Mouse (Mus musculus): ENCODE data around the gene Lypd5. TPM values are rescaled to one million over a fixed set of nuclear protein-coding genes. Genes with fewer than 3 reads are reported as not detected.
"Not testable (repeated sequence)": the region's sequence is repeated elsewhere in the genome, so short reads cannot be mapped to it uniquely, and the experiment has no call there.

Gene Lypd5
- polyA plus RNA-seq, 1 experiment = not detected

DNA sequence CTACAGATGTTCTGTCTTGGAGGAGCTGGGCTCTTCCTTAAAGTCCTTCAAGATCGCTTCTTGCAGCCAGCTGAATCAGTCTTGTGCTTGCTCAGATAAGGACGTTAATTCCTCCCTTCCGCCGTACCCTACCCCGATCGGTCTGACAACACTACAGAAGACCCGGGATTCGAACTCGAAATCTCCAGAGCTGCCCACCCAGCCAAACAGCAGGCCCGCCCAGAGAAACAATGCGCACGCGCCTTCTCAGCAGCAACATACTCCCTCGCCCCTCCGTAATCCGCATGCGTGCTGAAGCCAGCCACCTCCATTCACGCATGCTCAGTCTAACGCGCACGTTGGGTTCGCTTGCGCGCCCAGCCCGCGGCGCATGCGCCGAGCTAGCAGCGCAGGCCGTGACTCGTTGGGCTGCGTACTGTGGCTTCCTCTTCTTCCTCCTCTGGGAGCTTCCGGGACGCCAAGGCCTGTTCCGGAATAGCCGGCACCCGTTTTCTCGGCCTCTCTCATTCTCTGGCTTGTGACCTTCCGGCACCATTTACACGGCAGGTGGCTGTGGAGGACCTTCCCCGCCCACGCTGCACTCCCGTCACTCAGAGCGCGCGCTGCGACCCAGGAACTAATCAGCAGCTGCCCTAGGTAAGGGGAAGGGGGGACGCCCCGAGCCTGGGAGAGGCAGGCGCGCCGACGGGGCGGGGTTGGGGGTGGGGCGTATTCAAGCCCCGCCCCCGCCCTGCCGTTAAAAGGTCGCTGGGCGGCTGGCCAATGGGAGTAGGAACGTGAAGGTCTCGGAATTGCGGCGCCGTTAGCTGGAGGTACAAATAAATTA, 50.5 kb downstream of the Lypd5 start, which contains the start of gene Smg9:
Gene Smg9, plus strand, starts transcription at position 364 of the 826 bp plus-strand sequence.
- Histone ChIP-seq H3K4me3 (ENCODE audit: insufficient read depth, low read depth, low read length) (peak within 1 kb of the TSS; percentile 88), H3K27ac (ENCODE audit: insufficient read depth, low read depth, low read length) (peak within 1 kb of the TSS; percentile 97), H3K4me1 (ENCODE audit: control insufficient read depth, insufficient read depth, low read length) (peaks cover 15% of the 10 kb centered on the region)
- no peak for TF ChIP-seq CTCF (IDR thresholded peaks at IDR 0.05; ENCODE audit: insufficient read depth, low read depth, low read length)
- TF ChIP-seq POLR2A (IDR thresholded peaks at IDR 0.05; ENCODE audit: insufficient read depth, low read depth, low read length) = peak; percentile 68
- 2% methylated on average over 66 of the region's 66 CpGs for WGBS

DNA sequence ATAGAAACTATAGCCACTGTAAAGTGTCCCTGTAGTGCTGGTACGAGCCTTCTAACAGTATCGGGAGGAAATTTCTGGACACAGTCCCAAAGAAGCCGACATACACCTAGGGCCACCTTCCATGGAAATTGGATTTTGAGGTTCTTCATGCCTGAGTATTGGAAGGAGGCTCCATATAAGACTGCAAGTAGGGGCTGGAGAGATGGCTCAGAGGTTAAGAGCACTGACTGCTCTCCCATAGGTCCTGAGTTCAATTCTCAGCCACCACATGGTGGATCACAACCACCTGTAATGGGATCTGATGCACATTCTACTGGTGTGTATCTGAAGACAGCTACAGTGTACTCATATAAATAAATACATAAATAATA, 51.1 kb downstream of the Lypd5 start:
- WGBS = 4% methylated on average over 3 of the region's 3 CpGs

DNA sequence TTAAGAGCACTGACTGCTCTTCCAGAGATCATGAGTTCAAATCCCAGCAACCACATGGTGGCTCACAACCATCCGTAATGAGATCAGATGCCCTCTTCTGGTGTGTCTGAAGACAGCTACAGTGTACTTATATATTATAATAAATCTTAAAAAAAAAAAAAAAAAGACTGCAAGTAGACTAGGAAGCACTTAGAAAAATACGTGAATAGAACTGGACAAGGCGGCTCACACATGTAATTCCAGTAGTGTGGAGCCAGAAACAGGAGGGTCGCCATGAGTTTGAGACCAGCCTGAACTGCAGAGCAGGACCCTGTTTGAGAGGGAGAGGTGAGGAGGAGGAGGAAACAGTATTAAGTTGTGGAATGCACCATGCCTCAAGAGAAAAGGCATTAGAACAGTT, 51.5 kb downstream of the Lypd5 start:
- H3K27ac ChIP-seq (ENCODE audit: insufficient read depth, low read depth, low read length); H3K4me3 ChIP-seq (ENCODE audit: insufficient read depth, low read depth, low read length): not testable (repeated sequence)
- WGBS = 85% methylated on average over 4 of the region's 4 CpGs
- H3K4me1 ChIP-seq (ENCODE audit: control insufficient read depth, insufficient read depth, low read length) = peaks cover 15% of the 10 kb centered on the region

More for the DNA sequence above, 51.1 kb downstream of the Lypd5 start:
- peaks cover 15% of the 10 kb centered on the region for H3K4me1 ChIP-seq (ENCODE audit: control insufficient read depth, insufficient read depth, low read length)
- H3K4me3 ChIP-seq (ENCODE audit: insufficient read depth, low read depth, low read length) = peak overlapping the region; percentile 88
- H3K27ac ChIP-seq (ENCODE audit: insufficient read depth, low read depth, low read length) = no peak overlapping the region
- TF ChIP-seq CTCF (IDR thresholded peaks at IDR 0.05; ENCODE audit: insufficient read depth, low read depth, low read length) (no peak), POLR2A (IDR thresholded peaks at IDR 0.05; ENCODE audit: insufficient read depth, low read depth, low read length) (no peak)

DNA sequence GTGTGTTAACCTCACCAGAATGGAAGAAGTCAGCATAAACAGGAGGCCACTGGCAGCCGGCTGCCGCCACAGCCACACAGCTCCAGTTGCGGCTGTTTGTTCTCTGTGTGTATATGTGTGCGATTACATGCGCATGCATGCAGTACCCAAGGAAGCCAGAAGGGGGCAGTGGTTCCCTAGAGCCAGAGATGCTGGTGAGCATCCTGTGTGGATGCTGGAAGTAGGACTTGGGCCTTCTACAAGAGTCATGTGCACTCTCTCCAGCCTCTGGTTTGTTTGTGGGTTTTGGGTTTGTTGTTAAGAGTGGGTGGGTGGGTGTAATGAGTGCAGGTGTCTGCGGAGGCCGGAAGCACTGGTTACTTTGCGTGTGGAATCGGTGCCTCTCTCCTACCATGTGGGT, 53.9 kb downstream of the Lypd5 start:
- peaks cover 15% of the 10 kb centered on the region for H3K4me1 ChIP-seq (ENCODE audit: control insufficient read depth, insufficient read depth, low read length)
- WGBS = 98% methylated on average over 9 of the region's 9 CpGs
- TF ChIP-seq CTCF (IDR thresholded peaks at IDR 0.05; ENCODE audit: insufficient read depth, low read depth, low read length) (no peak), POLR2A (IDR thresholded peaks at IDR 0.05; ENCODE audit: insufficient read depth, low read depth, low read length) (no peak)
- no peak overlapping the region for H3K27ac ChIP-seq (ENCODE audit: insufficient read depth, low read depth, low read length)
- no peak overlapping the region for H3K4me3 ChIP-seq (ENCODE audit: insufficient read depth, low read depth, low read length)

Other genes with a start within 250 kb of the Lypd5 start
- not detected in 2 replicates for gene Zfp112, start 236.9 kb upstream of the Lypd5 start, polyA plus RNA-seq (2012; ENCODE audit: insufficient read depth, insufficient read length, low replicate concordance, missing spikeins)
- not detected in 2 replicates for gene Zfp235, start 215.0 kb upstream of the Lypd5 start, polyA plus RNA-seq (2012; ENCODE audit: insufficient read depth, insufficient read length, low replicate concordance, missing spikeins)
- gene Zfp114, start 174.1 kb upstream of the Lypd5 start, polyA plus RNA-seq (2012; ENCODE audit: insufficient read depth, insufficient read length, low replicate concordance, missing spikeins) = not detected in 2 replicates
- not detected in 2 replicates for gene Zfp111, start 137.8 kb upstream of the Lypd5 start, polyA plus RNA-seq (2012; ENCODE audit: insufficient read depth, insufficient read length, low replicate concordance, missing spikeins)
- gene Zfp109, start 111.6 kb upstream of the Lypd5 start, polyA plus RNA-seq (2012; ENCODE audit: insufficient read depth, insufficient read length, low replicate concordance, missing spikeins) = not detected in 2 replicates
- not detected in 2 replicates for gene Zfp108, start 94.4 kb upstream of the Lypd5 start, polyA plus RNA-seq (2012; ENCODE audit: insufficient read depth, insufficient read length, low replicate concordance, missing spikeins)
- not detected in 2 replicates for gene Zfp93, start 78.8 kb upstream of the Lypd5 start, polyA plus RNA-seq (2012; ENCODE audit: insufficient read depth, insufficient read length, low replicate concordance, missing spikeins)
- not detected in 2 replicates for gene Zfp61, start 48.0 kb upstream of the Lypd5 start, polyA plus RNA-seq (2012; ENCODE audit: insufficient read depth, insufficient read length, low replicate concordance, missing spikeins)
- not detected in 2 replicates for gene Zfp94, start 32.5 kb upstream of the Lypd5 start, polyA plus RNA-seq (2012; ENCODE audit: insufficient read depth, insufficient read length, low replicate concordance, missing spikeins)
- not detected in 2 replicates for gene Tescl, start 15.3 kb upstream of the Lypd5 start, polyA plus RNA-seq (2012; ENCODE audit: insufficient read depth, insufficient read length, low replicate concordance, missing spikeins)
- gene Kcnn4, start 21.1 kb downstream of the Lypd5 start, polyA plus RNA-seq (2012; ENCODE audit: insufficient read depth, insufficient read length, low replicate concordance, missing spikeins) = not detected in 2 replicates
- gene Smg9, start 50.4 kb downstream of the Lypd5 start, polyA plus RNA-seq (2012; ENCODE audit: insufficient read depth, insufficient read length, low replicate concordance, missing spikeins) = not detected in 2 replicates
- gene Irgc1, start 103.1 kb downstream of the Lypd5 start, polyA plus RNA-seq (2012; ENCODE audit: insufficient read depth, insufficient read length, low replicate concordance, missing spikeins) = not detected in 2 replicates
- not detected in 2 replicates for gene Plaur, start 113.3 kb downstream of the Lypd5 start, polyA plus RNA-seq (2012; ENCODE audit: insufficient read depth, insufficient read length, low replicate concordance, missing spikeins)
- gene Cadm4, start 132.8 kb downstream of the Lypd5 start, polyA plus RNA-seq (2012; ENCODE audit: insufficient read depth, insufficient read length, low replicate concordance, missing spikeins) = not detected in 2 replicates
- gene Zfp428, start 157.8 kb downstream of the Lypd5 start, polyA plus RNA-seq (2012; ENCODE audit: insufficient read depth, insufficient read length, low replicate concordance, missing spikeins) = not detected in 2 replicates
- not detected in 2 replicates for gene AC161166.1, start 163.3 kb downstream of the Lypd5 start, polyA plus RNA-seq (2012; ENCODE audit: insufficient read depth, insufficient read length, low replicate concordance, missing spikeins)
- not detected in 2 replicates for gene Irgq, start 181.5 kb downstream of the Lypd5 start, polyA plus RNA-seq (2012; ENCODE audit: insufficient read depth, insufficient read length, low replicate concordance, missing spikeins)
- not detected in 2 replicates for gene Pinlyp, start 196.9 kb downstream of the Lypd5 start, polyA plus RNA-seq (2012; ENCODE audit: insufficient read depth, insufficient read length, low replicate concordance, missing spikeins)
- gene Xrcc1, start 197.1 kb downstream of the Lypd5 start, polyA plus RNA-seq (2012; ENCODE audit: insufficient read depth, insufficient read length, low replicate concordance, missing spikeins) = not detected in 2 replicates
- gene Ethe1, start 238.3 kb downstream of the Lypd5 start, polyA plus RNA-seq (2012; ENCODE audit: insufficient read depth, insufficient read length, low replicate concordance, missing spikeins) = not detected in 2 replicates
- not detected in 2 replicates for gene Zfp575, start 238.4 kb downstream of the Lypd5 start, polyA plus RNA-seq (2012; ENCODE audit: insufficient read depth, insufficient read length, low replicate concordance, missing spikeins)

Data from olfactory bulb, adult 2 months (tissue).